Mouse (Mus musculus) small intestine, adult 2 months (tissue): ENCODE results near the gene Spsb1.

ENCODE experiments used
- CTCF ChIP-seq: fragments of 200-500 bp; IDR thresholded peaks from 2 replicates; pipeline ENCODE4 v1.5.1; 2012; ENCODE audit warnings: low read depth, mild to moderate bottlenecking, control low read depth, inconsistent platforms, low read length, moderate library complexity, mixed read lengths; ENCODE audit not compliant: insufficient replicate concordance, insufficient read length; ENCODE audit errors: extremely low read depth
- POLR2A ChIP-seq: fragments of 200-500 bp; IDR thresholded peaks from 2 replicates; pipeline ENCODE4 v1.6.1; 2012; ENCODE audit warnings: low read depth, mild to moderate bottlenecking, control low read depth, inconsistent platforms, low read length, moderate library complexity

- no peak for TF ChIP-seq CTCF
- no peak for TF ChIP-seq POLR2A
Measured at GRCm38 (mm10) chr4:149895226-149895625, 59.6 kb downstream of the Spsb1 start.
